Mouse (Mus musculus): ENCODE results near the gene Tspan18. TPM values are rescaled to one million over a fixed set of nuclear protein-coding genes. Genes with fewer than 3 reads are reported as not detected.

Tspan18 gene
- total and polyA plus RNA-seq, 3 experiments: 48.1 to 156 (median 57.7) TPM

GRCm38 (mm10) chr2:93291186-93291926 is 42.9 kb downstream of the Tspan18 start:
- DNase-seq: no peak

GRCm38 (mm10) chr2:93290345-93291118 is 43.8 kb downstream of the Tspan18 start:
- no peak for DNase-seq

- DNase-seq: peak; percentile 40
These were observed 45.1 kb downstream of the Tspan18 start for GRCm38 (mm10) chr2:93289161-93289560.

- DNase-seq: no peak
These were observed 47.0 kb downstream of the Tspan18 start for GRCm38 (mm10) chr2:93287348-93287747.

GRCm38 (mm10) chr2:93286742-93287141 is 47.6 kb downstream of the Tspan18 start:
- DNase-seq: no peak

GRCm38 (mm10) chr2:93286321-93286720 is 48.0 kb downstream of the Tspan18 start:
- DNase-seq: no peak

- no peak for DNase-seq
These were observed 48.5 kb downstream of the Tspan18 start for GRCm38 (mm10) chr2:93285842-93286241.

GRCm38 (mm10) chr2:93284625-93285024 is 49.7 kb downstream of the Tspan18 start:
- DNase-seq: peak; percentile 67

GRCm38 (mm10) chr2:93283481-93284293 is 50.6 kb downstream of the Tspan18 start:
- DNase-seq: no peak

- no peak for DNase-seq
These were observed 51.7 kb downstream of the Tspan18 start for GRCm38 (mm10) chr2:93282636-93283035.

GRCm38 (mm10) chr2:93281466-93281865 is 52.8 kb downstream of the Tspan18 start:
- no peak for DNase-seq

- DNase-seq: no peak
These were observed 54.1 kb downstream of the Tspan18 start for GRCm38 (mm10) chr2:93280117-93280620.

GRCm38 (mm10) chr2:93278181-93278975 is 55.9 kb downstream of the Tspan18 start:
- DNase-seq: peak; percentile 40

- no peak for DNase-seq
These were observed 56.8 kb downstream of the Tspan18 start for GRCm38 (mm10) chr2:93277486-93277885.

- DNase-seq: peak; percentile 78
These were observed 58.3 kb downstream of the Tspan18 start for GRCm38 (mm10) chr2:93276026-93276425.

GRCm38 (mm10) chr2:93273916-93274315 is 60.4 kb downstream of the Tspan18 start:
- no peak for DNase-seq

GRCm38 (mm10) chr2:93270083-93270482 is 64.2 kb downstream of the Tspan18 start:
- DNase-seq: no peak

GRCm38 (mm10) chr2:93269611-93270010 is 64.7 kb downstream of the Tspan18 start:
- DNase-seq: no peak

- DNase-seq: peak; percentile 47
These were observed 65.5 kb downstream of the Tspan18 start for GRCm38 (mm10) chr2:93268711-93269270.

- DNase-seq: peak; percentile 52
These were observed 66.5 kb downstream of the Tspan18 start for GRCm38 (mm10) chr2:93267791-93268190.

- DNase-seq: no peak
These were observed 67.6 kb downstream of the Tspan18 start for GRCm38 (mm10) chr2:93266565-93267169.
